Mouse (Mus musculus): Measurements from ENCODE around the gene St6galnac5.
A peak's percentile ranks its signal among the peaks of the same experiment; 100 is the strongest.

Gene St6galnac5

GRCm38 (mm10) chr3:152958358-152959150, 23.5 kb downstream of the St6galnac5 start:
- peaks cover 7% of the 10 kb centered on the region; the same call in 1 of the 2 replicates for H3K27me3 ChIP-seq (ENCODE audit: insufficient read depth, low read length)
- H3K36me3 ChIP-seq (ENCODE audit: insufficient read depth, low read length) = no peaks in the 10 kb centered on the region
- H3K4me1 ChIP-seq (replicated peaks; ENCODE audit: low read depth, low read length) = no peaks in the 10 kb centered on the region
- TF ChIP-seq CTCF (conservative IDR thresholded peaks at IDR 0.05; ENCODE audit: low read length) = peak; percentile 76
- TF ChIP-seq NANOG (IDR thresholded peaks at IDR 0.05; ENCODE audit: borderline replicate concordance, low read length) = no peak
- H3K4me3 ChIP-seq (replicated peaks; ENCODE audit: low read length) = no peak overlapping the region
- no peaks in the 10 kb centered on the region for H3K9me3 ChIP-seq (ENCODE audit: low read length)

GRCm38 (mm10) chr3:152956771-152957170, 25.3 kb downstream of the St6galnac5 start:
- Histone ChIP-seq H3K27me3 (ENCODE audit: insufficient read depth, low read length) (peaks cover 7% of the 10 kb centered on the region; the same call in 1 of the 2 replicates), H3K9me3 (ENCODE audit: low read length) (no peaks in the 10 kb centered on the region), H3K4me3 (replicated peaks; ENCODE audit: low read length) (no peak overlapping the region), H3K4me1 (replicated peaks; ENCODE audit: low read depth, low read length) (no peaks in the 10 kb centered on the region), H3K36me3 (ENCODE audit: insufficient read depth, low read length) (no peaks in the 10 kb centered on the region)
- TF ChIP-seq POU5F1 (IDR thresholded peaks at IDR 0.05; ENCODE audit: borderline replicate concordance, low read length) = no peak

- no peak overlapping the region for H3K4me3 ChIP-seq (replicated peaks; ENCODE audit: low read length)
- peaks cover 7% of the 10 kb centered on the region; the same call in 1 of the 2 replicates for H3K27me3 ChIP-seq (ENCODE audit: insufficient read depth, low read length)
- H3K4me1 ChIP-seq (replicated peaks; ENCODE audit: low read depth, low read length) = no peaks in the 10 kb centered on the region
- no peaks in the 10 kb centered on the region for H3K36me3 ChIP-seq (ENCODE audit: insufficient read depth, low read length)
- TF ChIP-seq POU5F1 (IDR thresholded peaks at IDR 0.05; ENCODE audit: borderline replicate concordance, low read length) = no peak
- no peak for TF ChIP-seq NANOG (IDR thresholded peaks at IDR 0.05; ENCODE audit: borderline replicate concordance, low read length)
- no peak for TF ChIP-seq CTCF (conservative IDR thresholded peaks at IDR 0.05; ENCODE audit: low read length)
- H3K9me3 ChIP-seq (ENCODE audit: low read length) = no peaks in the 10 kb centered on the region
Observed at GRCm38 (mm10) chr3:152956038-152956437, 26.0 kb downstream of the St6galnac5 start.

GRCm38 (mm10) chr3:152951634-152952545, 30.2 kb downstream of the St6galnac5 start:
- Histone ChIP-seq H3K9me3 (ENCODE audit: low read length) (no peaks in the 10 kb centered on the region), H3K36me3 (ENCODE audit: insufficient read depth, low read length) (no peaks in the 10 kb centered on the region), H3K27me3 (ENCODE audit: insufficient read depth, low read length) (peaks cover 5% of the 10 kb centered on the region; the same call in 1 of the 2 replicates), H3K4me1 (replicated peaks; ENCODE audit: low read depth, low read length) (no peaks in the 10 kb centered on the region), H3K4me3 (replicated peaks; ENCODE audit: low read length) (no peak overlapping the region)
- TF ChIP-seq POU5F1 (IDR thresholded peaks at IDR 0.05; ENCODE audit: borderline replicate concordance, low read length) = no peak
- TF ChIP-seq NANOG (IDR thresholded peaks at IDR 0.05; ENCODE audit: borderline replicate concordance, low read length) = no peak
- TF ChIP-seq CTCF (conservative IDR thresholded peaks at IDR 0.05; ENCODE audit: low read length) = no peak

- no peaks in the 10 kb centered on the region for H3K9me3 ChIP-seq (ENCODE audit: low read length)
- H3K4me1 ChIP-seq (replicated peaks; ENCODE audit: low read depth, low read length) = no peaks in the 10 kb centered on the region
- H3K36me3 ChIP-seq (ENCODE audit: insufficient read depth, low read length) = no peaks in the 10 kb centered on the region
- H3K27me3 ChIP-seq (ENCODE audit: insufficient read depth, low read length) = peaks cover 2% of the 10 kb centered on the region; the same call in 1 of the 2 replicates
- TF ChIP-seq POU5F1 (IDR thresholded peaks at IDR 0.05; ENCODE audit: borderline replicate concordance, low read length) = no peak
- peak; percentile 36 for TF ChIP-seq CTCF (conservative IDR thresholded peaks at IDR 0.05; ENCODE audit: low read length)
- H3K4me3 ChIP-seq (replicated peaks; ENCODE audit: low read length) = no peak overlapping the region
Observed at GRCm38 (mm10) chr3:152950914-152951313, 31.1 kb downstream of the St6galnac5 start.

GRCm38 (mm10) chr3:152950299-152950698, 31.7 kb downstream of the St6galnac5 start:
- TF ChIP-seq CTCF (conservative IDR thresholded peaks at IDR 0.05; ENCODE audit: low read length) (no peak), NANOG (IDR thresholded peaks at IDR 0.05; ENCODE audit: borderline replicate concordance, low read length) (no peak), POU5F1 (IDR thresholded peaks at IDR 0.05; ENCODE audit: borderline replicate concordance, low read length) (no peak)
- H3K9me3 ChIP-seq (ENCODE audit: low read length) = no peaks in the 10 kb centered on the region
- H3K36me3 ChIP-seq (ENCODE audit: insufficient read depth, low read length) = no peaks in the 10 kb centered on the region
- H3K27me3 ChIP-seq (ENCODE audit: insufficient read depth, low read length) = no peaks in the 10 kb centered on the region
- H3K4me3 ChIP-seq (replicated peaks; ENCODE audit: low read length) = no peak overlapping the region
- H3K4me1 ChIP-seq (replicated peaks; ENCODE audit: low read depth, low read length) = no peaks in the 10 kb centered on the region

- Histone ChIP-seq H3K9me3 (ENCODE audit: low read length) (no peaks in the 10 kb centered on the region), H3K4me3 (replicated peaks; ENCODE audit: low read length) (no peak overlapping the region), H3K4me1 (replicated peaks; ENCODE audit: low read depth, low read length) (peaks cover 6% of the 10 kb centered on the region; the same call in 1 of the 2 replicates), H3K27me3 (ENCODE audit: insufficient read depth, low read length) (0 out of 2 replicates have a peak, but pooled peaks cover 5% of the 10 kb centered on the region), H3K36me3 (ENCODE audit: insufficient read depth, low read length) (no peaks in the 10 kb centered on the region)
- no peak for TF ChIP-seq CTCF (conservative IDR thresholded peaks at IDR 0.05; ENCODE audit: low read length)
- TF ChIP-seq NANOG (IDR thresholded peaks at IDR 0.05; ENCODE audit: borderline replicate concordance, low read length) = no peak
- TF ChIP-seq POU5F1 (IDR thresholded peaks at IDR 0.05; ENCODE audit: borderline replicate concordance, low read length) = no peak
Observed at GRCm38 (mm10) chr3:152949233-152949777, 32.7 kb downstream of the St6galnac5 start.

- Histone ChIP-seq H3K4me1 (replicated peaks; ENCODE audit: low read depth, low read length) (peaks cover 6% of the 10 kb centered on the region; the same call in 1 of the 2 replicates), H3K36me3 (ENCODE audit: insufficient read depth, low read length) (no peaks in the 10 kb centered on the region), H3K4me3 (replicated peaks; ENCODE audit: low read length) (no peak overlapping the region), H3K27me3 (ENCODE audit: insufficient read depth, low read length) (0 out of 2 replicates have a peak, but pooled peaks cover 5% of the 10 kb centered on the region), H3K9me3 (ENCODE audit: low read length) (no peaks in the 10 kb centered on the region)
- TF ChIP-seq POU5F1 (IDR thresholded peaks at IDR 0.05; ENCODE audit: borderline replicate concordance, low read length) = no peak
- TF ChIP-seq CTCF (conservative IDR thresholded peaks at IDR 0.05; ENCODE audit: low read length) = no peak
Observed at GRCm38 (mm10) chr3:152948556-152948955, 33.5 kb downstream of the St6galnac5 start.

Measured in E14TG2a.4 (cell line).